Mouse (Mus musculus): ENCODE results near the gene Med12l.
A peak's percentile ranks its signal among the peaks of the same experiment; 100 is the strongest.

DNA sequence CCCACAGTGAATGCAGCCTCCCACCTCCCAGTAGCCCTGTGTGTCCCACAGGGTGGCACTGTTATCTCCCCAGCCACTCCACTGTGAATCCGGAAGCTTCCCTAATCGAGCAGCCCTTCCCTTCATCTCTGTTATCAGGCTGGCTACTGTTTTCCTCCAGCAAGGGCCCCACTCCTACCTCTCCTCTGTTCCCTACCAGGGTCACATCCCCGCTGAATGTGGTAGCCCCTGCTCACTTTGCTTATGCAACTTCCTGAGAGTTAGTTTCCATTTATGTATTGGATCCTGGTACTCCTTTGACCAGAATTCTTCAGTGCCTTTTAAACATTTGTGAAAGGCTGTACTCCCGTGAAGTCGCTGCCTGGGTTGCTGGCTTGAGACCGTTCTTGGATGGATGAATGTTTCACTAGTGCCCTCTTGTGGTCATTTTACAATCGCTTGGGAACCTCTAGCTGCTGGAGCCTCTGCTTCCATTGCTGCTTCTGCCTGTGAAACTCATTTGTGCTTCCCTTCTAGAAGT lies 53.5 kb downstream of the Med12l start:
- TF ChIP-seq GATA1 (IDR thresholded peaks at IDR 0.05; ENCODE audit: low read length) (peak; percentile 40; the same call in 1 of the 2 replicates), TAL1 (IDR thresholded peaks at IDR 0.05; ENCODE audit: low read length) (peak; percentile 18; the same call in 1 of the 3 replicates)

All from erythroblast, embryonic 14.5 days (primary cell).